Mouse (Mus musculus) WW6 (cell line): ENCODE results near the gene Sh3gl2.

Source experiments
- DNase-seq: peaks from one replicate; pipeline ENCODE4 v3.0.0-alpha.2; 2013; ENCODE audit warnings: low read depth, low spot score

The Sh3gl2 gene

DNA sequence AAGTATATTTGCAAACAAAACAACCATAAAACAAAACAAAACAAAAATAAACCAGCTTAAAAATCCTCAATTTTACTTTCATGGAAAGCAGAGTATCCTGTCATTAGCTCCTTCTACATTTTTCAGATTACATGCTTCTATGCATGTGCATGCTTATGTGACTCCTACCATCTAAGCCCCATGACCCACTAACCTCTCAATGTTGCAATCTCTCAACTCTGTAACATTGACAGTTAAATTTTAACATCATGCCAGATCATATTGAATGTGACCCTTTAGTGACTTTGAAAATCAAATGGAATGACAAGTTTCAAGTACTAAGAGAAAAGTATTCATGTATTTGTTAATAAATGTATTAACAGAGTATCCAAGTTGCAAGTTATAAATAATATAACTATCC, 389.2 kb downstream of the Sh3gl2 start:
- no peak for DNase-seq

DNA sequence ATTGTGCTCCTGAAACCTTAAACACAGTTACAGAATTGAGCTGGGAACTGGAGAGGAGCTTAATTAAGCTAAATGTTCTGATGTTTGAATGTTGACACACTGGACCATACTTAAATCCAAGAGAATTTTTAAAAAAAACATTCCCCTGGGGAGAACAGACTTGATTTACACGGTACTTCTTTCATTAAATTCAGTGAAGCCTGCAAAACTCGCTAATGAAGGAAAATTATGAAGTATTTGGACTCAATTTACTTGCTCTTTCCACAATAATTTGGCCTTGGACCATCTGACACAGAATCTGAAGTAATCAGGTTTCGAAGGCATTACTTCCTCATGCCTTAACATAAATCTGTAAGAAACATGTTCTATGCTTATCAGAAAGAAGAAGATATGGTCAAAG, 408.4 kb downstream of the Sh3gl2 start:
- DNase-seq = no peak

- DNase-seq = no peak
These were observed 413.8 kb downstream of the Sh3gl2 start for GRCm38 (mm10) chr4:85618746-85619145.

DNA sequence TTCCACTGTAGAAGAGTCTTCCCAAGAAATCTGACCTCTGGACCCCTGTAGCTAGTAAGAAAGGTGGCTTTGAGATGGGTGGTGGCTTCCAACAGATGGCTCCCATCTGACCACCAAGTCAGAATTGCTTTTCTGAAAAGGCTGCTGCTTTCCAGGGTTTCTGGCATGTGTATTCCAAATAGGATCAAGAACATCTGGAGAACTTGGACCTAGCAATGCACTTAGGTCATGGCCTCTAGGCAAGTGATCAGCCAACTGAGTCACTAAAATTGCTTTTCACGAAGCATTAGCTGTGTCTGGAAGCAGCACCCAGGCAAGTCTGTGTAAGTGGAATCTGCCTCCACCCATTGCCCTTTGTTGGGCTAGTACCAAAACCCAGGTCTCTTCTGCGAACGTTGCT, 414.3 kb downstream of the Sh3gl2 start:
- DNase-seq = no peak

DNA sequence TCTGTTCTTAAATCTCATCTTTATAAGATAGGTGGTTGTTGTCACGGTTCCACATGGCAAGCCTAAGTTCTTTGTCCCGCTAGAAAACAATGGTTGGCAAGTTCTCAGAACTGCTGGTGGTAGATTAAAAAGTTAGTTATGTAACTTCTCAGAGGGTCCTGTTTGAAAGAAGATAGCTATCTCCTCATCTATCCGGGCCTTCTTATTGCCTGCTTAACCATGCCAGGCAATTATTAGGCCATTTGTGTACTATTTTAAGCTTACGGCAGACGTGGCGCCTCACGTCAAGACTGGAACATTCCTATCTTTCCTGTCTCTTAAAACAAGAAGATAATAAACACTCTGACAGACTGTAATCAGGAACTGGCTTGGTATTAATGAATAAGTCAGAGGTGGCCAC, 424.5 kb downstream of the Sh3gl2 start:
- DNase-seq = no peak

DNA sequence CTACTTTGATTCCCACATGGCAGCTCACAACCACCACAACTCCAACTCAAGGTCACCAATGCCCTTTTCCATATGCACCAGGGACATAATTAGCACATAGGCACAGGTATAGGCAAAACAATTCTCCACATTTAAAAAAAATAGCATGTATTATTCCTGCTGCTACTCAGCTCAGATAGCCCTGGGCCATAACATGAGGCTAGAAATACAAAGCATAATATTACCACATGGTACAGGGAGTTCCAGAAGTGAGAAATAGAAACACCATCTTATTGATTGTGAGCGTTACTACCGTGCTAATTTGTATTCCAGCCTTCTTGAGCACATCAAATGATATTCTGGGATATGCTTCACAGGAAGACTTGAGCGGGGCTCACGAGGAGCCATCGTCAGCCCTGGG, 464.3 kb downstream of the Sh3gl2 start:
- DNase-seq = no peak

DNA sequence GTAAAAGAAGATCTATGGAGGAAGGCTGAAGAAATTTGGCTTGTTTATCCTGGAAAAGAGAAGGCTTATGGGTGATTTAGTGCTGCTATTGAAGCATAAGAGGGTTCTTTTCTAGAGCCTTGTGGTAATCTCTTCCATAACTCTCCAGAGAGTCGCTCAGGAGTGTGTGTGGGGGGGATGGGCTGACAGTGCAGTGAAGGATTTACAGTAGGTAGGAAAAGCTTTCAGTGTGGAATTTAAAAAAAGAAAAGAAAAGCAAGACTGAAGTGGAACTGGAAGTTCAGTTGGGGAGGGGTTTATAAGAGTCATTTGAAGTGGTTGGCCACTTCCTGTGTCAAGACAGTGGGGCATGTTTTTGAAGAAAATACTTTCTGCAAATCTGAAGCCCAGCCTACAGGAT, 464.8 kb downstream of the Sh3gl2 start:
- DNase-seq = no peak

GRCm38 (mm10) chr4:85672290-85672689, 467.4 kb downstream of the Sh3gl2 start:
- no peak for DNase-seq

GRCm38 (mm10) chr4:85677621-85678020, 472.7 kb downstream of the Sh3gl2 start:
- no peak for DNase-seq

- no peak for DNase-seq
These were observed 481.2 kb downstream of the Sh3gl2 start for GRCm38 (mm10) chr4:85686160-85686559.
